Mouse (Mus musculus): ENCODE results near the gene Kdm2b. TPM values are rescaled to one million over a fixed set of nuclear protein-coding genes. Genes with fewer than 3 reads are reported as not detected.

The Kdm2b gene
- 10 to 100 TPM; 26.2 to 26.5 TPM for total RNA-seq (2021)

GRCm38 (mm10) chr5:122989551-122990330, at the start of gene Kdm2b:
Kdm2b (minus strand) TSS chr5:122989823.
- intact Hi-C loops (cut with DNase I), result loop anchor here (1.0 kb wide), 1 partner anchor 8 kb away; no protein-coding TSS in a partner anchor
- no peak for DNase-seq (ENCODE audit: low spot score in 2 of 2)

DNA sequence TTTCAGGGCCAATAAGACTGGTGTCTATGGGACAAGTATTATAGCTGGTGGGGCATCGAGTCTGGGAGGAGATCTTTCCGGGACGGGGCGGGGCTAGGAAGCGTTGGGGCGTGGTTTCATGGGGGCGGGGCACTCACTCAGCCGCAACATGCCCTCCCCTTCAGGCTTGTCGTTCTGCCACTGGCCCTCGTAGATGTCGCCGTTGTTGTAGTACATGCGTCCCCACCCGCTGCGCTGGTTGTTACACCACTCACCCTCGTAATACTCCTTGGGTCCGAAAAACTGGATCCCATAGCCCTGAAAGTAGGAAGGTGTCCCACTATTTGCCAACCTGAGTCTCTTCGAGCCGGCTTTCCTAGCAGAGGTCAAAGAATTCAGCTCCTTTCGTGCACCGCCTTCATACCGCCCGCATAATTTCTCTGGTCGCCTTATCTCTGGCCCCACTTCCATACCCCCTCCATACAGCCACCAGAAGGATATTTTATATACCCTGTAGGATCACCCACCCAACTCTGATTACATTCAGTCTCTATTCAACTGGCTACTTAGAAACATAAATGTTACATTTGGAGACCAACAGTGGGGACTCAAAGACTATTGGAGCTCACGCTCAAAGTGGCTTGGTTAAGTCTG, 49.6 kb upstream of the Kdm2b start:
- no peak for DNase-seq (ENCODE audit: low spot score in 2 of 2)
- intact Hi-C loops (cut with DNase I), result no loop called here

DNA sequence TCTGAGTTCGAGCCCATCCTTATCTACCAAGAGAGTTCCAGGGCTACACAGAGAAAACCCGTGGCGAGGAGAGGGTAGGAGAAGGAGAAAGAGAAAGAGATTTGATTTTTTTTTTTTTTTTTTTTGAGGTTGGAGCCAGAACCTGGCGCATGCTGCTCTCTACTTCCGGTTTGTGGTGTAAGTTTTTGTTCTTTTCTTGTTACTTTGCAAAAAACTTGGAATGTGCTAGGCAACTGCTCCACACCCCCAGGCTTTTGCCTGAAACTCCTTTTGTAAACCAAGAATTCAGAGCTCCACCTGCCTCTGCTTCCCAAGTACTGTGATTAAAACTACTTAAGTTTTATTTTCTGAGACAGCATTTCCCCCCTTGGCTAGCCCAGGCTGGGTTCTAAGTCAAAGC, 48.5 kb upstream of the Kdm2b start:
- no peak for DNase-seq (ENCODE audit: low spot score in 2 of 2)
- intact Hi-C loops (cut with DNase I), result no loop called here

DNA sequence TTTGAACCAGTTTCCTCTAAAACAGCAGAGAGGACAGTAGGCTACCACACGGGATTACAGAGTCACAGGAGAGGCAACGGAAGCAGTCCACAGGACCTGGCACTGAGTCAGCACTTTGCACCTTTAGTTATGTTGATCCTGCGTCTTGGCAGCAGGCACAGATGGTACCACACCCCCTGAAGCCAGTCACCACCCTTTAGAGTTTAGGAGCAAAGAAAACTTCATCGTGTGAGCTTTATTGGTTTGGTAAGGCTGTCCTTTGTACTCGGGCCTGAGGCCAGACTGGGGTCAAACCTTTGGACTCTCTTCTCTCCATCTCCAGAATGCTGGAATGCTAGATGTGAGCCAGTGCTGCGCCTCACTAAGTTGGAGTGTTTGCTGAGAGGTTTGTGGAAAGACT, 45.9 kb upstream of the Kdm2b start:
- intact Hi-C loops (cut with DNase I), result no loop called here
- DNase-seq (ENCODE audit: low spot score in 2 of 2), result no peak

DNA sequence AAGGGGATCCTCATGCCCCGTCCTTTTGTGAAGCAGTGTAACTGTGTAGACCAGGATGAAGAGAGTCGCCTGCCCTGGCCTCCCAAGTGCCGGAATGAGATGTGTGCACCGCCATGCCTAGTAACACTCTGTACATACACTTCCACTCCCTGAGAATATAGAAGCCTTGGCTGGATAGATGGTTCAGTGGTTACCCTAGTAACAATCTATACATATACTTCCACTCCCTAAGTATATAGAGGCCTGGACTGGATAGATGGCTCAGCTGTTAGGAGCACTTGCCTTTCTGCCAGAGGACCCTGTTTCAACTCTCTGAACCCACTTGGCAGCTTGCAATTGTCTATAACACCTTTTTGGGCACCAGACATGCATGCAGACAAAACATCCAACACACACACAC, 45.5 kb upstream of the Kdm2b start:
- no peak for DNase-seq (ENCODE audit: low spot score in 2 of 2)
- intact Hi-C loops (cut with DNase I), result no loop called here

DNA sequence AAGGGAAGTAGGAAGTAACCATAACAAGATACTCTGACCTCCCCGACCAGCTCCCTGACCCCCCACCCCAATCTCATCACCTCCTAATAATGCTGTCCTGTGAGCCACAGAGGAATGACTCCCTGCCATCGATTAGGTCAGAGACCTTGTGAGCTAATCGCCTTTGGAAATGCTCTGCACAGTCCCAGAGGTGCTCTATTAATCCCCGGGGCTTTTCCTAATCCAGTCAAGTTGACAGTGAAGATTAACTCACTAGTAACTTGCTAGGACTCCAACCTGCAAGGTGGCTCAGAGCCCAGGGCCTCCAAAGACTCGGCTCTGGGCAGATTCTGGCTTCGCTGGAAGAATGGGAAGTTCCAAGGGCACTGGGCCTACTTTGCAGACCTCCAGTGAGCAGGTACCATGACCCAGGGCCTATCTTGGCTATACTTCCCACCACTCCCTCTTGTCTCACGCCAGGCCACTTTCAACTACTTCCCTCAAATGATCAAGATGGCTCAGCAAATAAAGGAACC, 44.1 kb upstream of the Kdm2b start:
- intact Hi-C loops (cut with DNase I), result no loop called here
- DNase-seq (ENCODE audit: low spot score in 2 of 2), result no peak

DNA sequence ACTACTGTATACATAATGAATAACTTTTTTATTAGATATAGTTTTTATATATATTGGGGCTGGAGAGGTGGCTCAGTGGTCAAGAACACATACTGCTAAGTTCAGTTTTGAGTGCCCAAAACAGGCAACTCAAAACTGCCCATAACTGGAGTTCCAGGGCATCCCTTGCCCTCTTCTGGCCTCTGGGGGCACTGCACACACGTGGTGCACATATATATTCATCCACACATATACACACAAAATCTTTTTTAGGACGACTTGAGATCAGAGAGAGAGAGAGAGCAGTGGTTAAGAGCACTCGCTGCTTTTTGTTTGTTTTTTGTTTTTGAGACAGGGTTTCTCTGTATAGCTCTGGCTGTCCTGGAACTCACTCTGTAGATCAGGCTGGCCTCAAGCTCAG, 41.7 kb upstream of the Kdm2b start:
- DNase-seq (ENCODE audit: low spot score in 2 of 2), result no peak
- intact Hi-C loops (cut with DNase I), result no loop called here

- no peak for DNase-seq (ENCODE audit: low spot score in 2 of 2)
- intact Hi-C loops (cut with DNase I), result no loop called here
Measured at GRCm38 (mm10) chr5:123029729-123030128, 40.1 kb upstream of the Kdm2b start.

- intact Hi-C loops (cut with DNase I), result no loop called here
- DNase-seq (ENCODE audit: low spot score in 2 of 2), result no peak
Measured at GRCm38 (mm10) chr5:123027436-123027835, 37.8 kb upstream of the Kdm2b start.

- intact Hi-C loops (cut with DNase I), result no loop called here
- DNase-seq (ENCODE audit: low spot score in 2 of 2), result no peak
Measured at GRCm38 (mm10) chr5:123026414-123026813, 36.8 kb upstream of the Kdm2b start.

DNA sequence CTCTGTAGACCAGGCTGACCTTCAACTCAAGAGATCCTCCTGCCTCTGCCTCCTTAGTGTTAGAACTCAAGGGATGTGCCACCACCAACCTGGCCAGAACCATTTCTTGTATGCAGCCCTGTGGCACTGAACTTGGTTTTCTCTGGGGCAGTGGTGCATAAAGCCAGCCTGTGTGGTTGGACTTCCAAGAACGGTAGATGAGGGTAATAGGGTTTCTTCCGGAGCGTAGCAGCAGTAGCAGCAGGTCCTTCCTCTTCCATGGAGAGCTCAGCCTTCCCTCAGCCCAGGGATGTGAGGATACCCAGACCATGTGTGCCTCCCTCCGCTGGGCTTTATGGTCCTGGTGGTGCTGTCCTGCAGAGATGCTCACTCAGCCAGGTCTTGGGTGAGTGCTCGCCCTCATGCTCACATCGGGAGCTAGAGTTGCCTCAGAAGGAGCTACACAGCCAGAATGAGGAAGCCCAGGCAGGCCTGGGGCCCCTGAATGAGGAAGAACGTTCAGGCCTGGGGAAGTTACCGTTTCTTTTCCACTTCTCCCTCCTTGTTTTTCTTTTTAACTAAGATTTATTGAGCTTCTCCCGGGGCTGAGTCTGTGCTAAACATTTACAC, 35.4 kb upstream of the Kdm2b start:
- DNase-seq (ENCODE audit: low spot score in 2 of 2), result peak in 1 of 2 experiments; percentile 28
- intact Hi-C loops (cut with DNase I), result no loop called here

DNA sequence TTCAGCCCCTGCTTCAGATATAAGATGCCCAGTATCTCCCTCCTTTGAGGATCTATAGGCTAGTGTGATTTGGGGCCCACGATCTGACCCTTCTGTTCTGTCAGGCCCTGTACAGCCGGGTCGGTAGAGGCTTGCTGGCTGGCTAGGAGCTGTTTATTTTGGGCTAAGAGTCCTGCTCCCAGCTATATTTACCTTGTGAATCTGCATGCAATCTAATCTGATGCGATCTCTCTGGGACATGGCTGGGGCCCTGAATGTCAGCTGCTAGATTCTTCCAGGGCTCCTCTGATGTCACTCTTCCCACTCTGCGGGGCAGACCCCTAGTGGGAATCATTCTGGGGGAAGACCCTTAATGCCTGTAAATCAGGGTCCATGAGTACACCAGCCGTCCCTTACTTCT, 34.7 kb upstream of the Kdm2b start:
- intact Hi-C loops (cut with DNase I), result no loop called here
- no peak for DNase-seq (ENCODE audit: low spot score in 2 of 2)

DNA sequence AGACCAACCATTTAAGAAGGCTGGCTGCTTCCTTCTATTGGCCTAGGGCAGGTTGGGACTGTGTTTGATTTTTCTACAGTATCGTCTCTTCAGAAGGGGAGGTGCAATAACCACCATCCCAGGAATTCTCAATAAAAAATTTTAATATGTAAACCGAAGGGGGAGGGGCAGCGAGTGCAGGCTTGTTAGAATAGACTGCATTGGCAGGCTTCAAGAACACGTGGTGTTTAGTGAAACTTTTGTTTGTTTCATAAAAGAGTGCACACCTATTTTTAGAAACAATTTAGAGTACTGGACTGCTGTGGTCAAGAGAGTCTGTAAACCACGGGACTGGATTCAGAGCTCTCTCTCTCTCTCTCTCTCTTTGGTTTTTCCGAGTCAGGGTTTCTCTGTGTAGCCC, 33.4 kb upstream of the Kdm2b start:
- no peak for DNase-seq (ENCODE audit: low spot score in 2 of 2)
- intact Hi-C loops (cut with DNase I), result no loop called here

DNA sequence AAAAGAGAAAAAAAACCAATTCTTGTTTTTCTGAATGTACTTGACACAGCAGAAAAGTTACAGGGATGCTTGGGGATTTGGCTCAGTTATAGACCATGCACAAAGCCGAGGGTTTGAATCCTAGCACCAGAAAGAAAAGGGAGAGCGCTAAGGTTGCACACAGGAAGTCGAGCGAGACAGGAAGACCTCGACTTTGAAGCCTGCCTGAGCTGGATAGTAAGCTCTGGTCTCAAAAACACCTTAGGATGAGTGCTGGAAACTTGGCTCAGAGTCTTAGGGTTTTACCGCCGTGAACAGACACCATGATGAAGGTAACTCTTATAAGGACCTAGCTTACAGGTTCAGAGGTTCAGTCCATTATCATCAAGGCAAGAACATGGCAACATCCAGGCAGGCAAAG, 31.8 kb upstream of the Kdm2b start:
- intact Hi-C loops (cut with DNase I), result no loop called here
- DNase-seq (ENCODE audit: low spot score in 2 of 2), result no peak

GRCm38 (mm10) chr5:123020426-123020825, 30.8 kb upstream of the Kdm2b start:
- intact Hi-C loops (cut with DNase I), result no loop called here
- no peak for DNase-seq (ENCODE audit: low spot score in 2 of 2)

DNA sequence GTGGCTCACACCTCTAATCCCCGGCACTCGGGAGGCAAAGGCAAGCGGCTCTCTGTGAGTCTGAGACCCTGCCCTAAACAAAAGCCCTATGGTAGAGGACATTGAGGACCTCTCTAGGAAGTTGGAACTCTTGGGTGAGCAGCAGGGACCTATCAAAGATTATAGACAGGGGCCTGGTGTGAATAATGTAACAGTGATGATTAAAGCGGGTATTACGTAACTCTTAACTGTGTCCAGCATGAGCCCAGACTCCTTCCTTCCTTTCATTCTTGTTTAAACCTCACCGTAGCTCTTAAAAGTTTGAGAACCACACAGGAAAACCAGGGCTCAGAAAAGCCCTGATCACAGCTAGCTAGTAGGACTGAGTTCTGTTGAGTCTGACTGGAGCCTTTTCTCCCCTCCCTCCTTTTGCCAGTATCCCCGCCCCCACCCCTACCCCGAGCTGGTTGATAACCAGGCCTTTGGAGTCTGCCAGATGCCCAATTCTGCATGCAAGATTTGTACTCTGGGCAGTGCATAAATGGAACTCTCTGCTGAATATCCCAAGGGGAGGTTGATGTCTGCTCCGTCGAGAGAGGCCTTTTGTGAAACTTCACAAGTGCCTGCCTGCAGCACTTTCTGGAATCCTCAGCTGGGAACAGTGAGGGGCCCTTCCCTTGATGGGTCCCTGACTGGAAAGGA, 29.9 kb upstream of the Kdm2b start:
- intact Hi-C loops (cut with DNase I), result no loop called here
- peak in 1 of 2 experiments; percentile 29 for DNase-seq (ENCODE audit: low spot score in 2 of 2)

- DNase-seq (ENCODE audit: low spot score in 2 of 2), result no peak
- intact Hi-C loops (cut with DNase I), result no loop called here
Measured at GRCm38 (mm10) chr5:123017504-123017903, 27.9 kb upstream of the Kdm2b start.

GRCm38 (mm10) chr5:123015915-123016314, 26.3 kb upstream of the Kdm2b start:
- intact Hi-C loops (cut with DNase I), result loop anchor here (2.0 kb wide), 1 partner anchor 47 kb away; no protein-coding TSS in a partner anchor
- no peak for DNase-seq (ENCODE audit: low spot score in 2 of 2)

DNA sequence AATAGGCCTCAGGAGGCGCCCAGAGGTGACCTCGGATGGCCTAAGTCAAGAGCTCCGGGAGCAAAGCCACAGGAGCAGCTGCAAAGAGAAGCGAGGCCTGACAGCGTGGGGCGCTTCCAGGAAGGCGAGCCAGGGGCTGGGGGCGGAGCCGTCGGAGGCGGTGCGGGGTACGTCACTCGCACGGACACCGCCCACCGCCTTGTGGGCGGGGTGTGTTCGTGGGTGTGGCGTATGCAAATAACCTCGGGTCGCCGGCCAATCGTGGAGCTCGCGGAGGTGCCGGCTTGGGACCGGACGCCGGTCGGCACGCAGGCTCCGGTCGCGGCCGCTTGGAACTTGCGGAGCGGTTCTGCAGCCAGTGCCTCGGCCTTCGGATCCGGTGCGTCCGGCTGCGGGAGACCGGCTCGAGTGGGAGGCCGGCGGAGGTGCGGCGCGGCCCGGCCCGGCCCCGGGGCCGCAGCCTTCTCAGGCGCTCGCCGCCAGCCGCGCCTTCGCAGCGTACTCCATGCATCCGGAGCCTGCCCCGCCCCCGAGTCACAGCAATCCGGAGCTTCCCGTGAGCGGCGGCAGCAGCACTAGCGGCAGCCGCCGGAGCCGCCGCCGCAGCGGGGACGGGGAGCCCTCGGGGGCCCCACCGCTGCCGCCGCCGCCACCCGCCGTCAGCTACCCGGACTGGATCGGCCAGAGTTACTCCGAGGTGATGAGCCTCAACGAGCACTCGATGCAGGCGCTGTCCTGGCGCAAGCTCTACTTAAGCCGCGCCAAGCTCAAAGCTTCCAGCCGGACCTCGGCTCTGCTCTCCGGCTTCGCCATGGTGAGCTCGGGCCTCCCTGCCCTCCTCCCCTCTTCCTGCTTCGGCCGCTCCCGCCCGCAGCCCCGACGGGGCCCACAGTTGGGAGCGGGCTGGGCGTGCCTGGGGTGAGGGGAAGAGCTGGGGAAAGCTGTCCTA, 25.4 kb upstream of the Kdm2b start, which contains the start of gene Orai1:
Orai1 (plus strand) TSS at position 322 of the 949 bp plus-strand sequence.
- intact Hi-C loops (cut with DNase I), result loop anchor here (2.0 to 5.0 kb wide), 3 partner anchors 32 to 88 kb away; partner anchors contain the start of gene Morn3

More for the DNA sequence above, 25.4 kb upstream of the Kdm2b start, which contains the start of gene Orai1:
- peak; percentile 96 to 97 for DNase-seq (ENCODE audit: low spot score in 2 of 2)

Measured in left cerebral cortex, postnatal 25 days (tissue).